Mouse (Mus musculus): ENCODE results near the gene Wnt8b.

The Wnt8b gene

DNA sequence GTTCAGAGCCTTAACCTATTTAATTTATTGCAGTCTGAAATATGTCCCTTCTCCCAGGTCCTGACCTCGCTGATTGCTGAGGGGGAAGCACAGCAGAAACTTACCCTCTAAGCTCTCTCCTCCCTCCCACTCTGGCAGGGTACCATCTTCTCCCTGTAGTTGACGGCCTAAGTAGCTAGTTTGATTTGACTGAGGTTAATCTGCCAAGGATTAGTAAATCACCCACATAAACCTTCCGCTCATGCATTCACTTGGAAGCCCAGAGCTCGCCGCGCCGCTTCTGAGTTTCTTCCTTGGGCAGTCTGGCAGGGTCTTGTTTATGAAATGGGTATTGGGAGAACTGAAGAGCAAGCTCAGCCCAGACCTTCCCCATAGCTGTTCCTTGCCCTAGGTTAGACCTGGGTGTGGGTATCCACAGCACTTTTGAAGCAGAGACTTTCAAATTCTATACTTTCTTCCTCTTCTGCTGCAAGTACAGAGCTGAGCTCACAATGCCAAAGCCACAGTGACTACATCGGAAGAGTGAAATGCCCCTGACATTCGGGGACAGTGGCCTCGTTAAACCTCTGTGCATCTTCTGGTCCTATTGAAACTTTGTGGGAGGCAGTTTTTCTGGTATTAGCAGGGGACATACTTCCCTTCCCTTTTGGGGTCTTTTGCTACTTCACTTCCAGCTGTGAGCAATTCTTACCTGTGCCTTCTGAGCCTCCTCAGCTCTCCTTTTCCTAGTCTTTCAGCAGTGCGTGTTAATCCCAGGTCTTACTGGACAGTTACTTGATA lies 20.0 kb downstream of the Wnt8b start:
- no peak for DNase-seq

GRCm38 (mm10) chr19:44513921-44514482 lies 20.7 kb downstream of the Wnt8b start:
- no peak for DNase-seq

DNA sequence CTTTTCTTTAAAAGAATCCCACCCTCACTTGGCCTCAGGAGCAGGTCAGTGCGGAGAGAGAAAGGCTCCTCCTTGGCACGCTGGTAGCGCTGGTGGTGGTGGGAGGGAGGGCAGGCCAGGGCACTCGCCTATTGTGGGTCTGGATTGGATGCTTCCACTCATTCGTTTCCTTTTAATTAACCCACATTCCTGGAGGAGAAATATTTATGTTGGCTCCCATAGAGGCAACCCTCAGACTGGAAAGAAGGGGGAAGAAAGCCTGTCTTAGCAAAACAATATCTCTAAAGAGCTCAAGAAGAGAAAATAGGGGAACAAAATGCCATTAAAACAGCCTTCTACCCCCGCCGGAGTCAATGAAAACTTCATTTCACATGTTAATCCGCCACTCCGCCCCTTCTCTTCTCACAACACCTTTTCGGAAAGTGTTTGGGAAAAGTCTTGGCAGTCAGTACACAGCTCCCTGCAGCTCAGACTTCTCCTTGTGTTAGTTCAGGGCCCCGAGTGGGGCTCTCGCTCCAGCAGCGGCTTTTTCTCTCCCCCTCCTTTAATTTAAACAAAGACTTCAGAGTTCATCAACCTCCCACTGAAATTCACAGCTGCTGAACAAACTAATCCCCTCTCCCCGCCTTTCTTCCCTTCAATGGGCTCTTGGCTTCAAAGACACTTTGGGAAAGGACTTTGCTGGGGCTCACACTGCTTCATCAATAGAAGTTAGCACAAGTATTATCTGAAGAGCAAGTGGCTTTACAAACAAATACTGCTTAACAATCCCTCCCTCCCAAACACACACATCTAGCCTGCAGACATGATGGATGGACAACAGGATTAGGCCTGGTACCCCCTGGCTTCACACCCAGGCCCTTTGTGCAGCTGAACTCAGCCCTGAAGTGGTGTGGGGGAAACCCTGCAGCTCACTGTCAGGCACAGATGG lies 21.5 kb downstream of the Wnt8b start:
- no peak for DNase-seq

GRCm38 (mm10) chr19:44515769-44516168 lies 22.5 kb downstream of the Wnt8b start:
- DNase-seq = no peak

DNA sequence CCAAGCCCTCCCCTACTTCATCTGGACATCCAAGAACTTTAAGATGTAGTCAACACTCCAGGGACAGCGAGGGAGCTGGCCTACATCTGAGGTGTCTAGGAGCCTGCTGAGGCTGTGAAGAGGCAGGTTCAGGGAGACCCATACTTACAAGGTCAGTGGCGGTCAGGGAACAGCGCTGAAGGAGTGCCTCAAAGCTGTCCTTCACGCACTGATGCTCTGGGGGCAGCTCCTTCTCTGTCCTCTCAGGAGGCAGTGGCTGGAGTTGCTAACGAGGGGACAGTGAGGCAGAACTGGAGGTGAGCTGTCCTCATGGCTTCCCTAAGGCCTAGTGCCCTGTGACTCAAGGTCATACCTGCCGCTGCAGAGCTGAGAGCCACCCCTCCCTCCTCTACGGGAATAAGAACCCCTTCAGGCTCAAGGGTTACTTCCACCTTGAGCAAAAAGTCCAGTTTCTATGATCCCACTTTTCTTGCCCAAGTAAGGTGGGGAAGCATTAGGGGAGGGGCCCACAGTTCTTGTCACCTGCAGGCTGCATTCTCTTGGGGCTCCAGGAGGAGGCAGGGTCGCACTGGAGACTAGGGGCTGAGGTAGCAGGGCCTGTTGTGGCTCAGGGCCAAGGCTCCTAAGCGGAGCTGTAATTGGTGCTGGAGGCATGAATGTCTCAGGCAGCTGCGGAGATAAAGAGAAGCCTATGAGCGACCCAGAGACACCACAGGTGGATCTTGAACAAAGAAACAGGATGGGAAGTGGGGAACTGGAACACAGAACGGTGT lies 24.9 kb downstream of the Wnt8b start:
- DNase-seq = no peak

- DNase-seq = peak; percentile 32
Measured at GRCm38 (mm10) chr19:44519152-44519551, 25.9 kb downstream of the Wnt8b start.

- DNase-seq = no peak
Measured at GRCm38 (mm10) chr19:44525551-44526205, 32.4 kb downstream of the Wnt8b start.

GRCm38 (mm10) chr19:44530018-44530417 lies 36.7 kb downstream of the Wnt8b start:
- DNase-seq = peak; percentile 45

GRCm38 (mm10) chr19:44535376-44535775 lies 42.1 kb downstream of the Wnt8b start:
- DNase-seq = no peak

- DNase-seq = no peak
Measured at GRCm38 (mm10) chr19:44537416-44537815, 44.1 kb downstream of the Wnt8b start.

DNA sequence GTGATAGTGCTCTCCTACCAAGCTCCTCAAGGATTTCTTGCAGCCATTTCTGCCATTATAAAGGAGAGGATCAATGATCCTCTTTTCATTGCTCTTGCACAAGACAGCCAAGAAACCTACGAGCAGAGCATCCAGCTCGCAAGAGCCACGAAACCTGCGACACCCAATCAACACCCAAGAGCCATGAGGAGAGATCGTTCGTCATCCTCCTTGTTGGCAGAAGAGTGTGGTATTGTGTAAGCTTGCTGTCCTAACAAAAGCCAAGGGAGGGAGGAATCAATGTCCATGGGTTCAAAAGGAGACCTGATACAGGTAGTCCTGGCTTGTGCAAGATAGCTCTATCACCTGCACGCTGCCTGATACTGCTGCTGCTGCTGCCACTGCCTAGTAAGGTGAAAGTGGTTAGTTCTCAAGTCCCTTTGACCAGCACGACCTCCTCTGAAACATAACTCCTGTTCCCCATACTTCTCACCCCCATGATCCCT lies 49.5 kb downstream of the Wnt8b start:
- DNase-seq = no peak

GRCm38 (mm10) chr19:44544372-44544771 lies 51.1 kb downstream of the Wnt8b start:
- no peak for DNase-seq

GRCm38 (mm10) chr19:44544775-44545174 lies 51.5 kb downstream of the Wnt8b start:
- DNase-seq = peak; percentile 87

DNA sequence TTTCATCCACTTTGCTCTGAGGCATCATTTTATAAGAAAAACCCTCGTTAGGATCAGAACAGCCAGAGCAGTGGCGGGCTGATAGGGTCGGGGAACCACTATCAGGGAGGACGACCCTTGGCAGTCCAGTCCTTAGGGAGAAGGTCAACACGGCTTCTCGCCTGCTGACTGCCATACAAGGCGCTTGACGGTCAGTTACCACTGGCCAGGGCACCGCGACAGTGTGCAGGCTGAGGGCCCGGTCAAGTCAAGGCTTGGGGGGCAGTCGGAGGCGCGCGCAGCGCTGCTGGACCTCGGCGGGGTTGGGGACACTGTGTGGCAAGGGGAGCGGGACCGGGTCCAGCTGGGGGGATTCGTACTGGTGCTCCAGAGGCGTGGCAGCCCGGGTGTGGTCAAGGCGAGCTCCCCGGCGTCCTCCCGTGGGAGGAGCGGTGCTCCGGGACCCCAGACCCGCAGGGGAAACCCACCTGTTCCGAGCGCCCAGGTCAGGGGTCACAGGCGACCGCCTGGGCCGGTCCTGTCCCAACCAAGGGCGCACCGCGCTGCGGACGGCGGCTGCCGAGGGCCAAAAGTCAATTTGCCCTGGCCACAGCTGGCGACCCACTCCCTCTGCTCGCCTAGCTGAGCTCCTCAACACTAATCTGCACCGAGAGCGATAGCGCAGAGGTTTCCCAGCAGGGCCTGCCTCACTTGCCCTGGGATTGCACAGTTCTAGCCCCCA lies 52.2 kb downstream of the Wnt8b start, which contains the start of gene Sec31b:
TSS of gene Sec31b (minus strand) at position 544 of the 721 bp plus-strand sequence.
- DNase-seq = peak; percentile 23

DNA sequence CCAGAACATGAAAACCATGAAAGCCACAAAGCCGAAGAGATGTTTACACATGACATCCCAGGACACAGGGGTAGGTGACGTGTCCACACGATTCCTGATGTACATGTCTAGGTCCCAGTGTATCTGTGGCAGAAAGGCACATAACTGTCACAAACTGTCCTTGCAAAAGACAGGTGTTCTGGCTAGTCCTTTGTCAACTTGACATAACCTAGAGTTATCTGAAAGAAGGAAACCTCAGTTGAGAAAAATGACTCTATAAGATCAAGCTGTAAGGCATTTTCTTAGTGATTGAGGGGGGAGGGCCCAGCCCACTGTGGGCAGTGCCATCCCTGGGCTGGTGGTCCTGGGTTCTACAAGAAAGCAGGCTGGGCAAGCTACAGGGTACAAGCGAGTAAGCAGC lies 59.5 kb downstream of the Wnt8b start, which contains the start of gene Gm20538:
TSS of gene Gm20538 (minus strand) at position 101 of the 400 bp plus-strand sequence.
- no peak for DNase-seq

GRCm38 (mm10) chr19:44553286-44553685 lies 60.0 kb downstream of the Wnt8b start:
- DNase-seq = no peak

DNA sequence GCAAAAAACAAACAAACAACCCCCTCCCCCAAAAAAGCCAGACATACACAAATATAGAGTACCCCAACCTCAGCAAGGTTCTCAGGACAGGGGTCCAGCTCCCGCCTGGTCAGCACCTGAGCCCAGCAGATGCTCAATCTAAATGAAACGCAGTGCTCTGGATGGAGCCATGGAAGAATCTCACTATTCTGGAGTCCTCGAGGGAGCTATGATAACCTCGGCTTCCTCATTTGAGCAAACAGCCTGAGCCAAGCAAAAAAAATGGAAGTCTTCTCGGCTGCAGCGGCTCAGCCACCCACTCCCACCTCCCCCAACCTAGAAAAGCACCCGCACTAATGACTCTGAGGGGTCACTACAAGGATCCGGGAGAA lies 61.2 kb downstream of the Wnt8b start:
- peak; percentile 5 for DNase-seq

- peak; percentile 96 for DNase-seq
Measured at GRCm38 (mm10) chr19:44554861-44555590, 61.8 kb downstream of the Wnt8b start, which contains the start of gene Ndufb8. Ndufb8 (minus strand) TSS chr19:44555440.

DNA sequence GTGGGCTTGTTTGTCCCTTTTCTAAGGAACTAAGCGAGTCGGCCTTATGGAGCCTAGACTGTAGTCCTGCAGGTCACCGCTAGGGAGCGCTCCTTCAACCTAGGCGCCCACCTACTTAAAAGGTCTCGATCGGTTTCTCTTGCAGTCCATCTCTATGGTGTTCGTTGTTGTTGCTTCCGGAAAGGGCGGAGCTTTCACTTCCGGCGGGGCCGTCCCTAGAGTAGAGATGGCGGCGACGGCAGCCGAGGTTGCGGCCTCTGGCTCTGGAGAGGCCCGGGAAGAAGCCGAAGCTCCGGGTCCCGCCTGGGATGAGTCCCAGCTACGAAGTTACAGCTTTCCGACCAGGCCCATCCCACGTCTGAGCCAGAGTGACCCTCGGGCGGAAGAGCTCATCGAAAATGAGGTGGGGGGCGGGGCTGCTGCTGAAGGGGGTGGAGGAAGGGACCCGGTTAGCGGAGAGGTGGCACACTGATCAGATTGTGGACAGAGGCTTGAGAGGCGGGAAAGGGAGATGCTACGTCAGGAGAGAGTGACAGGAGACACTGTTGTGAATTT lies 69.5 kb downstream of the Wnt8b start, which contains the start of gene Hif1an:
TSS of gene Hif1an (plus strand) at position 199 of the 555 bp plus-strand sequence.
- peak; percentile 99 for DNase-seq
